Mouse (Mus musculus) heart, adult 2 months (tissue): Measurements from ENCODE around the gene Map3k15. TPM values are rescaled to one million over a fixed set of nuclear protein-coding genes. Genes with fewer than 3 reads are reported as not detected.

ENCODE experiments used
- DNase-seq, 2 experiments: peaks; one replicate each; pipeline ENCODE4 v3.0.0; 2021
- H3K27ac ChIP-seq: fragments of 200-600 bp; 2 replicates; pipeline ENCODE4 v1.8.1; 2022
- H3K27me3 ChIP-seq: fragments of 200-500 bp; 2 replicates; pipeline ENCODE4 v1.6.1; 2012; ENCODE audit warnings: mild to moderate bottlenecking, low read length, inconsistent platforms, mixed read lengths; ENCODE audit not compliant: control insufficient read depth, insufficient read depth
- H3K36me3 ChIP-seq: fragments of 200-500 bp; 2 replicates; pipeline ENCODE4 v1.6.1; 2012; ENCODE audit warnings: low read length, inconsistent platforms; ENCODE audit not compliant: control insufficient read depth, insufficient read depth
- H3K4me1 ChIP-seq: fragments of 200-500 bp; 2 replicates; pipeline ENCODE4 v1.6.1; 2011; ENCODE audit warnings: low read length; ENCODE audit not compliant: control insufficient read depth, insufficient read depth
- H3K4me3 ChIP-seq: fragments of 200-600 bp; 2 replicates; pipeline ENCODE4 v1.8.1; 2022
- H3K79me2 ChIP-seq: fragments of 200-500 bp; replicated peaks from 2 replicates; pipeline ENCODE4 v1.6.1; 2012; ENCODE audit warnings: mild to moderate bottlenecking, inconsistent platforms, low read length, moderate library complexity, mixed read lengths; ENCODE audit not compliant: control insufficient read depth, insufficient read depth
- H3K9ac ChIP-seq: fragments of 200-500 bp; 2 replicates; pipeline ENCODE4 v1.6.1; 2012; ENCODE audit warnings: low read depth, mild to moderate bottlenecking, control low read depth, inconsistent platforms, low read length, mixed read lengths
- CTCF ChIP-seq: fragments of 200-600 bp; IDR thresholded peaks from 2 replicates; pipeline ENCODE4 v1.8.1; 2022; ENCODE audit warnings: antibody characterized with exemption, mild to moderate bottlenecking, moderate library complexity
- EP300 ChIP-seq: fragments of 200-500 bp; IDR thresholded peaks from 2 replicates; pipeline ENCODE4 v1.6.1; 2011; ENCODE audit warnings: low read depth, low read length, control low read depth; ENCODE audit not compliant: insufficient read depth
- POLR2A ChIP-seq: fragments of 200-500 bp; IDR thresholded peaks from 2 replicates; pipeline ENCODE4 v1.6.1; 2011; ENCODE audit warnings: mild to moderate bottlenecking, low read depth, low read length, control low read depth; ENCODE audit not compliant: insufficient read depth
- WGBS: fragments of 180-500 bp; shearing (Covaris S2); methylation state at CpG from one replicate; pipeline ENCODE4 v1.1.7; 2018; 5-methylcytosine and 5-hydroxymethylcytosine counted together
- intact Hi-C: fragments of 180-260 bp; cut with DNase I; formaldehyde crosslinking; loops from one replicate; pipeline ENCODE4 v1.15.1; 2025
- polyA plus RNA-seq: library from polyadenylated mRNA; depleted of rRNA; stranded (reverse); fragments of >200 nt; gene quantifications from 2 replicates; pipeline ENCODE4 v1.2.3, GENCODE M21; 2012
- total RNA-seq, 2 experiments: library from RNA; stranded (reverse); gene quantifications; 2 replicates each; pipeline ENCODE4 v1.2.3; 2021

Gene Map3k15
- total and polyA plus RNA-seq, 3 experiments, result 0.29 to 0.70 (median 0.43) TPM

- Histone ChIP-seq H3K79me2 (no peaks in the 10 kb centered on the region), H3K36me3 (no peaks in the 10 kb centered on the region), H3K27me3 (no peaks in the 10 kb centered on the region), H3K4me1 (no peaks in the 10 kb centered on the region), H3K9ac (no peak overlapping the region), H3K27ac (no peak overlapping the region), H3K4me3 (no peak overlapping the region)
- TF ChIP-seq EP300, result no peak
- no peak for TF ChIP-seq CTCF
- no peak for TF ChIP-seq POLR2A
- WGBS, result 61% methylated on average over 4 of the region's 4 CpGs
- intact Hi-C loops, result no loop called here
- DNase-seq, result no peak
These were observed 119.6 kb downstream of the Map3k15 start for GRCm38 (mm10) chrX:160107817-160108216.

GRCm38 (mm10) chrX:160113777-160114176 is 125.5 kb downstream of the Map3k15 start:
- no peak for DNase-seq
- H3K27ac ChIP-seq, result no peak overlapping the region
- WGBS, result 68% methylated on average over 1 of the region's 1 CpGs
- no peaks in the 10 kb centered on the region for H3K79me2 ChIP-seq
- no peaks in the 10 kb centered on the region; the same call in 1 of the 2 replicates for H3K4me1 ChIP-seq
- H3K4me3 ChIP-seq, result no peak overlapping the region
- H3K36me3 ChIP-seq, result no peaks in the 10 kb centered on the region
- TF ChIP-seq EP300 (no peak), POLR2A (no peak), CTCF (no peak)
- H3K9ac ChIP-seq, result no peak overlapping the region
- no peaks in the 10 kb centered on the region for H3K27me3 ChIP-seq
- intact Hi-C loops, result loop anchor here (10.0 kb wide), 1 partner anchor 489 kb away; the partner anchor contains the start of gene Sh3kbp1

- DNase-seq, result no peak
- intact Hi-C loops, result loop anchor here (5.0 to 10.0 kb wide), 2 partner anchors 129 to 491 kb away; partner anchors contain the start of genes Map3k15 and Sh3kbp1
These were observed 127.8 kb downstream of the Map3k15 start for GRCm38 (mm10) chrX:160116074-160116473.

GRCm38 (mm10) chrX:160116658-160117057 is 128.4 kb downstream of the Map3k15 start:
- H3K27me3 ChIP-seq, result no peaks in the 10 kb centered on the region
- intact Hi-C loops, result loop anchor here (5.0 to 10.0 kb wide), 2 partner anchors 129 to 492 kb away; partner anchors contain the start of genes Map3k15 and Sh3kbp1
- TF ChIP-seq POLR2A (no peak), EP300 (no peak), CTCF (peak; percentile 74)
- H3K36me3 ChIP-seq, result no peaks in the 10 kb centered on the region
- peak; percentile 28 to 41 for DNase-seq
- WGBS, result 62% methylated on average over 3 of the region's 3 CpGs
- H3K4me3 ChIP-seq, result no peak overlapping the region
- no peak overlapping the region for H3K9ac ChIP-seq
- no peak overlapping the region for H3K27ac ChIP-seq
- no peaks in the 10 kb centered on the region; the same call in 1 of the 2 replicates for H3K4me1 ChIP-seq
- no peaks in the 10 kb centered on the region for H3K79me2 ChIP-seq

More at GRCm38 (mm10) chrX:160116074-160116473, 127.8 kb downstream of the Map3k15 start:
- H3K27ac ChIP-seq, result no peak overlapping the region
- TF ChIP-seq CTCF, result no peak
- TF ChIP-seq POLR2A, result no peak
- no peak for TF ChIP-seq EP300
- H3K4me1 ChIP-seq, result no peaks in the 10 kb centered on the region; the same call in 1 of the 2 replicates
- no peaks in the 10 kb centered on the region for H3K79me2 ChIP-seq
- H3K9ac ChIP-seq, result no peak overlapping the region
- H3K36me3 ChIP-seq, result no peaks in the 10 kb centered on the region
- H3K27me3 ChIP-seq, result no peaks in the 10 kb centered on the region
- no peak overlapping the region for H3K4me3 ChIP-seq

- DNase-seq, result no peak
- intact Hi-C loops, result loop anchor here (10.0 kb wide), 3 partner anchors 371 to 759 kb away; partner anchors contain the start of genes Eif1ax, Phka2 and Rs1
- no peak overlapping the region for H3K4me3 ChIP-seq
- H3K9ac ChIP-seq, result no peak overlapping the region
- H3K27me3 ChIP-seq, result no peaks in the 10 kb centered on the region
- no peak overlapping the region for H3K27ac ChIP-seq
- H3K4me1 ChIP-seq, result peaks cover 4% of the 10 kb centered on the region
- TF ChIP-seq POLR2A, result no peak
- no peak for TF ChIP-seq EP300
- no peak for TF ChIP-seq CTCF
- WGBS, result 49% methylated on average over 11 of the region's 11 CpGs
- peaks cover 4% of the 10 kb centered on the region for H3K36me3 ChIP-seq
- peaks cover 4% of the 10 kb centered on the region for H3K79me2 ChIP-seq
These were observed 146.1 kb downstream of the Map3k15 start for GRCm38 (mm10) chrX:160134136-160134843.

GRCm38 (mm10) chrX:160135719-160136118 is 147.5 kb downstream of the Map3k15 start:
- peaks cover 4% of the 10 kb centered on the region for H3K4me1 ChIP-seq
- H3K27me3 ChIP-seq, result no peaks in the 10 kb centered on the region
- H3K36me3 ChIP-seq, result peaks cover 4% of the 10 kb centered on the region; the same call in 1 of the 2 replicates
- TF ChIP-seq CTCF (no peak), EP300 (no peak), POLR2A (no peak)
- no peak overlapping the region for H3K9ac ChIP-seq
- H3K27ac ChIP-seq, result no peak overlapping the region
- no peak for DNase-seq
- WGBS, result 35% methylated on average over 6 of the region's 6 CpGs
- peak overlapping the region; percentile 71; the same call in 1 of the 2 replicates for H3K4me3 ChIP-seq
- peaks cover 4% of the 10 kb centered on the region for H3K79me2 ChIP-seq
- intact Hi-C loops, result loop anchor here (5.0 to 10.0 kb wide), 4 partner anchors 369 to 857 kb away; partner anchors contain the start of genes Cdkl5, Eif1ax, Phka2 and Rs1
